16 mouse cellular contexts compared by ENCODE assay signal in genomic region chr9:15018756-15019131, GRCm38 (mm10). TPM values are rescaled to one million over a fixed set of nuclear protein-coding genes. Genes with fewer than 3 reads are reported as not detected.
A peak's percentile ranks its signal among the peaks of the same experiment; 100 is the strongest.
DNase-seq lines count a peak whose midpoint lies in the region; ATAC-seq and TF ChIP-seq lines count a peak whose summit lies in the region.
"Had no signal": no experiment of that assay in that cellular context is flagged by ENCODE, and none has a peak within 500 bp of the region (broad histone marks: within the 10 kb centered on the region; RNA-seq: fewer than 3 reads in every experiment).

No protein-coding gene starts in this region.

- no peak for TF ChIP-seq POLR2A in thymus, adult 2 months (IDR thresholded peaks at IDR 0.05; ENCODE audit: control insufficient read depth, extremely low read depth, insufficient read depth, low read length, poor library complexity)

- DNase-seq in gastrocnemius, adult 2 months, result no peak
- DNase-seq in gastrocnemius, postnatal 36 days, result no peak
- no peak for DNase-seq in thymus, adult 2 months
- no peak for DNase-seq in thymus, postnatal 36 days
- peak; percentile 54 for DNase-seq in brain, adult 2 months (ENCODE audit: low read depth, low spot score)
- DNase-seq in stomach, postnatal 0 days (ENCODE audit: low spot score), result no peak
- no peak for DNase-seq in B cell, adult 2 months
- DNase-seq in MN1 (ENCODE audit: low spot score), result no peak
- DNase-seq: adrenal gland, postnatal 25 days; gastrocnemius, postnatal 14 days; heart, postnatal 10 days; kidney, postnatal 14 days had no signal

- H3K9ac ChIP-seq in stomach, postnatal 0 days (ENCODE audit: low read length), result no peak overlapping the region
- H3K9ac ChIP-seq: hindbrain, embryonic 15.5 days; limb, embryonic 15.5 days had no signal

- peak; percentile 72; the same call in 1 of the 2 replicates for ATAC-seq in stomach, postnatal 0 days (ENCODE audit: low FRiP score, low TSS enrichment)
- ATAC-seq: midbrain, embryonic 16.5 days had no signal

- peaks cover 56% of the 10 kb centered on the region for H3K4me1 ChIP-seq in thymus, adult 2 months (replicated peaks; ENCODE audit: control insufficient read depth, insufficient read depth, low read length)
- H3K4me1 ChIP-seq in stomach, postnatal 0 days (replicated peaks; ENCODE audit: control insufficient read depth, insufficient read depth), result no peaks in the 10 kb centered on the region

- no peaks in the 10 kb centered on the region for H3K9me3 ChIP-seq in stomach, postnatal 0 days (ENCODE audit: control insufficient read depth, low read length)
- H3K9me3 ChIP-seq: heart, embryonic 10.5 days; hindbrain, embryonic 15.5 days; limb, embryonic 15.5 days had no signal

- 11% methylated on average over 5 of the region's 5 CpGs for WGBS in thymus, adult 2 months
- WGBS in stomach, postnatal 0 days, result 59% methylated on average over 5 of the region's 5 CpGs

- H3K4me2 ChIP-seq in stomach, postnatal 0 days (replicated peaks; ENCODE audit: low read depth), result no peak overlapping the region
- H3K4me2 ChIP-seq: hindbrain, embryonic 15.5 days; limb, embryonic 15.5 days had no signal

- H3K27me3 ChIP-seq in thymus, adult 2 months (ENCODE audit: control insufficient read depth, insufficient read depth, low read length), result no peaks in the 10 kb centered on the region
- H3K27me3 ChIP-seq in stomach, postnatal 0 days (ENCODE audit: control insufficient read depth, insufficient read depth, low read length), result no peaks in the 10 kb centered on the region
- H3K27me3 ChIP-seq: hindbrain, embryonic 15.5 days; limb, embryonic 15.5 days had no signal

- H3K36me3 ChIP-seq in thymus, adult 2 months (ENCODE audit: control insufficient read depth, insufficient read depth, low read length), result no peaks in the 10 kb centered on the region
- H3K36me3 ChIP-seq in stomach, postnatal 0 days (ENCODE audit: control insufficient read depth, insufficient read depth, low read length), result no peaks in the 10 kb centered on the region

- no peak overlapping the region for H3K4me3 ChIP-seq in gastrocnemius, adult 2 months
- peak overlapping the region; percentile 13; the same call in 1 of the 2 replicates for H3K4me3 ChIP-seq in thymus, adult 2 months (ENCODE audit: control insufficient read depth, insufficient read depth, low read length)
- H3K4me3 ChIP-seq in stomach, postnatal 0 days (ENCODE audit: low read depth, low read length), result no peak overlapping the region
- H3K4me3 ChIP-seq: heart, embryonic 10.5 days; hindbrain, embryonic 15.5 days; limb, embryonic 15.5 days had no signal

- intact Hi-C loops in gastrocnemius, adult 2 months (cut with DNase I), result loop anchor here (5.0 to 10.0 kb wide), 2 partner anchors 194 to 246 kb away; partner anchors contain the start of gene 1700012B09Rik
- intact Hi-C loops in gastrocnemius, postnatal 36 days (cut with DNase I), result loop anchor here (10.0 kb wide), 2 partner anchors 154 to 244 kb away; partner anchors contain the start of genes 1700012B09Rik and Gpr83

- TF ChIP-seq EP300 in stomach, postnatal 0 days (optimal IDR thresholded peaks at IDR 0.05), result no peak

- H3K27ac ChIP-seq in gastrocnemius, adult 2 months, result peak overlapping the region; percentile 57; the same call in 1 of the 2 replicates
- peak overlapping the region; percentile 95 for H3K27ac ChIP-seq in thymus, adult 2 months (ENCODE audit: control insufficient read depth, insufficient read depth, low read length)
- no peak overlapping the region for H3K27ac ChIP-seq in stomach, postnatal 0 days (replicated peaks)
- H3K27ac ChIP-seq: heart, embryonic 10.5 days; hindbrain, embryonic 15.5 days; limb, embryonic 15.5 days had no signal

- no peak for TF ChIP-seq CTCF in gastrocnemius, adult 2 months (IDR thresholded peaks at IDR 0.05)
- TF ChIP-seq CTCF in thymus, adult 2 months (IDR thresholded peaks at IDR 0.05; ENCODE audit: borderline replicate concordance, control insufficient read depth, extremely low read depth, insufficient read depth, low read length, poor library complexity), result no peak
- no peak for TF ChIP-seq CTCF in stomach, postnatal 0 days (IDR thresholded peaks at IDR 0.05; ENCODE audit: low read depth)

RNA-seq across cellular contexts. Expression of gene Panx1, which starts 26.5 kb away (rescaled TPM):
- total RNA-seq in gastrocnemius, adult 2 months (2021), result 10 to 100 TPM; 21.2 to 31.0 TPM
- total RNA-seq in gastrocnemius, postnatal 36 days (2021), result 10 to 100 TPM; 31.2 to 39.3 TPM
- polyA plus RNA-seq in thymus, adult 2 months (2012; rRNA removed), result 145 and 155 TPM in 2 replicates
- polyA plus RNA-seq in stomach, postnatal 0 days (2015; fragmentation: Nextera tagmentation; extraction: Ambion mirVana), result 27.8 and 28.1 TPM in 2 replicates
